Mouse (Mus musculus) layer of hippocampus, adult 9-10 months (tissue): ENCODE results near the gene Setd1b.
"Not testable (repeated sequence)": the region's sequence is repeated elsewhere in the genome, so short reads cannot be mapped to it uniquely, and the experiment has no call there.

ENCODE experiments used
- DNase-seq: peaks from one replicate; pipeline ENCODE4 v3.0.0; 2022; ENCODE audit warnings: low spot score

Setd1b gene

DNA sequence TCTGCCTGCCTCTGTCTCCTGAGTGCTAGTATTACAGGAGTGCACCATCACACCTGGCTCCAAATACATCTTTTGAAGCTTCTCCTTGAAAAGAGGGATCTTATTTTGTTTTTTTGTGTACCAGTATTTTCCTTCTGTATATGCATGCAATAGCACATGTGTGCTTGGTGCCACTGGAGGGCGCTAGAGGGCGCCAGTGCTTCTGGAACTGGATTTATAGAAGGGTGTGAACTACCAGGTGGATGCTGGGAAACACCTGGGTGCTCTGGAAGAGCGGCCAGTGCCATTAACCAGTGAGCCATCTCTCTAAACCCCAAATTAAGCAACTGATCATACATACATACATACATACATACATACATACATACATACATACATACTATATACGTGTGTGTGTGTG lies 60.8 kb downstream of the Setd1b start:
- DNase-seq: not testable (repeated sequence)

DNA sequence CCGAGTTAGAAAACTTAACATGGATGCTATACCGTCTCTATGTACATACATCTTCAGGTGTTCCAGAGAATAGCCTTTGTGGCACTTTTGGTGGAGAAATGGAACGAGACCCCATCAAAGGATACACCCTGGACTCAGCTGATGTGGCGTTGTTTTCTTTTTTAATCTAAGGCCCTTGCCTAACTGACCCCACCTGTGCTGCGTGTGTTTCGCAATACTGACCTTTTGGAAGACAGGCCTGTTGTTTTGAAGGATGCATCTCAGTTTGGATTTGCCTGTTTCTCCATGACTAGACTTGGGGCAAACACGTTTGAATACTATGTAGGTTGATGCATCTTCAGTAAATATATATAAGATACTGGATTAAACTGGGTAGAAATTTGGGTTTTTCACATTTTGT lies 61.6 kb downstream of the Setd1b start:
- DNase-seq: not testable (repeated sequence)
